Mouse (Mus musculus): ENCODE data around the gene Prrt4. TPM values are rescaled to one million over a fixed set of nuclear protein-coding genes. Genes with fewer than 3 reads are reported as not detected.

Gene Prrt4
- polyA plus RNA-seq, 1 experiment from 2014 or later, result 3.1 TPM

GRCm38 (mm10) chr6:29198309-29199222 lies 19.2 kb upstream of the Prrt4 start:
- no peaks in the 10 kb centered on the region for H3K9me3 ChIP-seq (replicated peaks)
- H3K9ac ChIP-seq, result peak overlapping the region; percentile 47; the same call in 1 of the 2 replicates
- H3K4me1 ChIP-seq (replicated peaks), result peaks cover 25% of the 10 kb centered on the region
- ATAC-seq (ENCODE audit: insufficient number of reproducible peaks, low FRiP score), result peak; percentile 58
- peak overlapping the region; percentile 42 for H3K4me3 ChIP-seq
- H3K27ac ChIP-seq (ENCODE audit: poor library complexity, severe bottlenecking), result no peak overlapping the region
- H3K27me3 ChIP-seq (replicated peaks), result peaks cover 19% of the 10 kb centered on the region
- WGBS, result 16% methylated on average over 25 of the region's 25 CpGs
- peak overlapping the region; percentile 79 for H3K4me2 ChIP-seq
- H3K36me3 ChIP-seq, result peaks cover 23% of the 10 kb centered on the region

- Histone ChIP-seq H3K27ac (ENCODE audit: poor library complexity, severe bottlenecking) (no peak overlapping the region), H3K9ac (no peak overlapping the region), H3K4me1 (replicated peaks) (peaks cover 26% of the 10 kb centered on the region), H3K4me3 (no peak overlapping the region), H3K27me3 (replicated peaks) (peaks cover 30% of the 10 kb centered on the region), H3K4me2 (no peak overlapping the region), H3K36me3 (peaks cover 5% of the 10 kb centered on the region; the same call in 1 of the 2 replicates), H3K9me3 (replicated peaks) (no peaks in the 10 kb centered on the region)
- 73% methylated on average over 5 of the region's 5 CpGs for WGBS
- ATAC-seq (ENCODE audit: insufficient number of reproducible peaks, low FRiP score), result no peak
Measured at GRCm38 (mm10) chr6:29195846-29196698, 16.7 kb upstream of the Prrt4 start.

- H3K27ac ChIP-seq (ENCODE audit: poor library complexity, severe bottlenecking), result no peak overlapping the region
- H3K4me1 ChIP-seq (replicated peaks), result peaks cover 26% of the 10 kb centered on the region
- H3K4me3 ChIP-seq, result no peak overlapping the region
- no peak for ATAC-seq (ENCODE audit: insufficient number of reproducible peaks, low FRiP score)
- no peaks in the 10 kb centered on the region for H3K9me3 ChIP-seq (replicated peaks)
- H3K4me2 ChIP-seq, result no peak overlapping the region
- H3K9ac ChIP-seq, result no peak overlapping the region
- H3K27me3 ChIP-seq (replicated peaks), result peaks cover 24% of the 10 kb centered on the region
- H3K36me3 ChIP-seq, result no peaks in the 10 kb centered on the region
- 77% methylated on average over 5 of the region's 5 CpGs for WGBS
Measured at GRCm38 (mm10) chr6:29195146-29195545, 15.8 kb upstream of the Prrt4 start.

- H3K9ac ChIP-seq, result 0 out of 2 replicates have a peak overlapping the region, but pooled peaks have one; percentile 1
- peak overlapping the region; percentile 17 for H3K4me2 ChIP-seq
- H3K4me3 ChIP-seq, result no peak overlapping the region
- 35% methylated on average over 15 of the region's 15 CpGs for WGBS
- no peaks in the 10 kb centered on the region for H3K36me3 ChIP-seq
- H3K4me1 ChIP-seq (replicated peaks), result peaks cover 24% of the 10 kb centered on the region
- peak; percentile 85 for ATAC-seq (ENCODE audit: insufficient number of reproducible peaks, low FRiP score)
- H3K27me3 ChIP-seq (replicated peaks), result peaks cover 24% of the 10 kb centered on the region
- H3K9me3 ChIP-seq (replicated peaks), result no peaks in the 10 kb centered on the region
- peak overlapping the region; percentile 75 for H3K27ac ChIP-seq (ENCODE audit: poor library complexity, severe bottlenecking)
Measured at GRCm38 (mm10) chr6:29193961-29194750, 14.8 kb upstream of the Prrt4 start.

- Histone ChIP-seq H3K4me1 (replicated peaks) (no peaks in the 10 kb centered on the region), H3K36me3 (no peaks in the 10 kb centered on the region), H3K9ac (no peak overlapping the region), H3K27me3 (replicated peaks) (peaks cover 8% of the 10 kb centered on the region; the same call in 1 of the 2 replicates), H3K9me3 (replicated peaks) (no peaks in the 10 kb centered on the region), H3K27ac (ENCODE audit: poor library complexity, severe bottlenecking) (no peak overlapping the region), H3K4me2 (no peak overlapping the region), H3K4me3 (no peak overlapping the region)
- 62% methylated on average over 1 of the region's 1 CpGs for WGBS
- ATAC-seq (ENCODE audit: insufficient number of reproducible peaks, low FRiP score), result no peak
Measured at GRCm38 (mm10) chr6:29187936-29188335, 8.6 kb upstream of the Prrt4 start.

GRCm38 (mm10) chr6:29179843-29180242 lies 459 bp upstream of the Prrt4 start:
- peaks cover 14% of the 10 kb centered on the region for H3K4me1 ChIP-seq (replicated peaks)
- no peaks in the 10 kb centered on the region for H3K36me3 ChIP-seq
- H3K27ac ChIP-seq (ENCODE audit: poor library complexity, severe bottlenecking), result no peak overlapping the region
- 41% methylated on average over 8 of the region's 8 CpGs for WGBS
- no peaks in the 10 kb centered on the region for H3K9me3 ChIP-seq (replicated peaks)
- peaks cover 59% of the 10 kb centered on the region for H3K27me3 ChIP-seq (replicated peaks)
- peak overlapping the region; percentile 60 for H3K4me3 ChIP-seq
- no peak for ATAC-seq (ENCODE audit: insufficient number of reproducible peaks, low FRiP score)
- H3K9ac ChIP-seq, result no peak overlapping the region; the same call in 1 of the 2 replicates
- H3K4me2 ChIP-seq, result peak overlapping the region; percentile 96

- WGBS, result 22% methylated on average over 17 of the region's 17 CpGs
- ATAC-seq (ENCODE audit: insufficient number of reproducible peaks, low FRiP score), result peak; percentile 27
Measured at GRCm38 (mm10) chr6:29177901-29178879, 1.2 kb downstream of the Prrt4 start.

GRCm38 (mm10) chr6:29175113-29175512 lies 4.3 kb downstream of the Prrt4 start:
- Histone ChIP-seq H3K9ac (0 out of 2 replicates have a peak overlapping the region, but pooled peaks have one; percentile 39), H3K4me2 (no peak overlapping the region), H3K36me3 (no peaks in the 10 kb centered on the region), H3K4me1 (replicated peaks) (peaks cover 29% of the 10 kb centered on the region), H3K27me3 (replicated peaks) (peaks cover 86% of the 10 kb centered on the region), H3K27ac (ENCODE audit: poor library complexity, severe bottlenecking) (no peak overlapping the region), H3K4me3 (no peak overlapping the region), H3K9me3 (replicated peaks) (no peaks in the 10 kb centered on the region)
- WGBS, result 40% methylated on average over 3 of the region's 3 CpGs
- no peak for ATAC-seq (ENCODE audit: insufficient number of reproducible peaks, low FRiP score)

More at GRCm38 (mm10) chr6:29177901-29178879, 1.2 kb downstream of the Prrt4 start:
- H3K27me3 ChIP-seq (replicated peaks), result peaks cover 74% of the 10 kb centered on the region
- H3K36me3 ChIP-seq, result no peaks in the 10 kb centered on the region
- no peaks in the 10 kb centered on the region for H3K9me3 ChIP-seq (replicated peaks)
- peak overlapping the region; percentile 70; the same call in 1 of the 2 replicates for H3K9ac ChIP-seq
- H3K27ac ChIP-seq (ENCODE audit: poor library complexity, severe bottlenecking), result no peak overlapping the region
- H3K4me3 ChIP-seq, result peak overlapping the region; percentile 60
- H3K4me2 ChIP-seq, result peak overlapping the region; percentile 96
- peaks cover 14% of the 10 kb centered on the region for H3K4me1 ChIP-seq (replicated peaks)

- Histone ChIP-seq H3K9me3 (replicated peaks) (no peaks in the 10 kb centered on the region), H3K36me3 (no peaks in the 10 kb centered on the region), H3K27me3 (replicated peaks) (peaks cover 86% of the 10 kb centered on the region), H3K4me2 (no peak overlapping the region), H3K9ac (no peak overlapping the region), H3K4me1 (replicated peaks) (peaks cover 34% of the 10 kb centered on the region), H3K4me3 (no peak overlapping the region), H3K27ac (ENCODE audit: poor library complexity, severe bottlenecking) (no peak overlapping the region)
- 11% methylated on average over 7 of the region's 7 CpGs for WGBS
- ATAC-seq (ENCODE audit: insufficient number of reproducible peaks, low FRiP score), result no peak
Measured at GRCm38 (mm10) chr6:29174368-29174767, 5.0 kb downstream of the Prrt4 start.

Measured in heart, embryonic 12.5 days (tissue).